Mouse (Mus musculus): ENCODE data around the gene Phlpp1. TPM values are rescaled to one million over a fixed set of nuclear protein-coding genes. Genes with fewer than 3 reads are reported as not detected.

Gene Phlpp1
- total and polyA plus RNA-seq, 3 experiments = 5.0 to 9.4 TPM; not detected in 1

- Histone ChIP-seq H3K9ac (ENCODE audit: control insufficient read depth, low read depth, low read length, poor library complexity, severe bottlenecking) (no peak overlapping the region), H3K27ac (ENCODE audit: control insufficient read depth, low read depth, low read length) (no peak overlapping the region), H3K9me3 (replicated peaks; ENCODE audit: insufficient read depth, low read length) (no peaks in the 10 kb centered on the region), H3K4me3 (ENCODE audit: control insufficient read depth in 1 of 2, insufficient read depth in 1 of 2, low read depth in 2 of 2, low read length in 2 of 2) (no peak overlapping the region), H3K36me3 (ENCODE audit: control insufficient read depth in 1 of 2, insufficient read depth in 2 of 2, low read length in 2 of 2) (peaks cover 0 to 6% of the 10 kb centered on the region in 2 experiments; a peak in 1 of 4 replicates), H3K4me1 (ENCODE audit: control insufficient read depth in 1 of 2, insufficient read depth in 2 of 2, low read length in 2 of 2) (peaks cover 0 to 11% of the 10 kb centered on the region in 2 experiments; a peak in 2 of 4 replicates), H3K27me3 (ENCODE audit: control insufficient read depth in 1 of 2, insufficient read depth in 2 of 2, low read length in 2 of 2) (no peaks in the 10 kb centered on the region), H3K79me2 (ENCODE audit: control insufficient read depth, insufficient read depth, low read length, poor library complexity) (no peaks in the 10 kb centered on the region)
- no peak for DNase-seq (ENCODE audit: low read depth, low spot score)
- no peak for TF ChIP-seq UBTF (IDR thresholded peaks at IDR 0.05; ENCODE audit: borderline replicate concordance, insufficient read depth, low read depth, low read length)
Measured at GRCm38 (mm10) chr1:106410858-106411257, 239.3 kb downstream of the Phlpp1 start.

GRCm38 (mm10) chr1:106425128-106425936, 253.8 kb downstream of the Phlpp1 start:
- H3K27me3 ChIP-seq (ENCODE audit: control insufficient read depth in 1 of 2, insufficient read depth in 2 of 2, low read length in 2 of 2) = no peaks in the 10 kb centered on the region; a peak in 1 of 4 replicates
- TF ChIP-seq BHLHE40 (IDR thresholded peaks at IDR 0.05; ENCODE audit: borderline replicate concordance, low read depth, low read length) = peak; percentile 41; the same call in 1 of the 2 replicates
- TF ChIP-seq GABPA (IDR thresholded peaks at IDR 0.05; ENCODE audit: low read depth, low read length) = no peak
- TF ChIP-seq MAFK (IDR thresholded peaks at IDR 0.05; ENCODE audit: borderline replicate concordance, low read depth, low read length) = 0 out of 2 replicates have a peak, but pooled peaks have one; percentile 14
- TF ChIP-seq E2F4 (IDR thresholded peaks at IDR 0.05; ENCODE audit: borderline replicate concordance, low read depth, low read length) = no peak
- TF ChIP-seq SMC3 (IDR thresholded peaks at IDR 0.05; ENCODE audit: low read depth, low read length) = peak; percentile 97
- TF ChIP-seq SIN3A (IDR thresholded peaks at IDR 0.05; ENCODE audit: low read length) = peak; percentile 16; the same call in 1 of the 2 replicates
- TF ChIP-seq RCOR1 (IDR thresholded peaks at IDR 0.05; ENCODE audit: low read depth, low read length) = no peak
- TF ChIP-seq CTCF (IDR thresholded peaks at IDR 0.05 in 2 of 3, conservative IDR thresholded peaks at IDR 0.05 in 1 of 3; ENCODE audit: control insufficient read depth in 1 of 3, insufficient read depth in 1 of 3, low read depth in 2 of 3, low read length in 3 of 3, poor library complexity in 1 of 3, severe bottlenecking in 1 of 3) = peak; percentile 76 to 99 (median 95)
- TF ChIP-seq GATA1 (IDR thresholded peaks at IDR 0.05; ENCODE audit: low read depth, low read length) = no peak
- peak; percentile 100 for TF ChIP-seq RAD21 (IDR thresholded peaks at IDR 0.05; ENCODE audit: low read depth, low read length)
- TF ChIP-seq USF2 (IDR thresholded peaks at IDR 0.05; ENCODE audit: borderline replicate concordance in 1 of 2, insufficient read depth in 1 of 2, low read depth in 1 of 2, low read length in 2 of 2) = no peak
- TF ChIP-seq JUND (IDR thresholded peaks at IDR 0.05; ENCODE audit: low read depth, low read length) = no peak; the same call in 1 of the 2 replicates
- peak; percentile 99 for TF ChIP-seq ZC3H11A (IDR thresholded peaks at IDR 0.05; ENCODE audit: low read depth, low read length)
- TF ChIP-seq TBP (IDR thresholded peaks at IDR 0.05; ENCODE audit: low read depth, low read length) = 0 out of 2 replicates have a peak, but pooled peaks have one; percentile 10
- TF ChIP-seq ETS1 (IDR thresholded peaks at IDR 0.05; ENCODE audit: low read depth, low read length) = 0 out of 2 replicates have a peak, but pooled peaks have one; percentile 9
- peak; percentile 49; the same call in 1 of the 2 replicates for TF ChIP-seq ZNF384 (IDR thresholded peaks at IDR 0.05; ENCODE audit: low read depth, low read length)
- 0 out of 2 replicates have a peak, but pooled peaks have one; percentile 19 for TF ChIP-seq KAT2A (conservative IDR thresholded peaks at IDR 0.05; ENCODE audit: low read depth, low read length)
- no peaks in the 10 kb centered on the region for H3K79me2 ChIP-seq (ENCODE audit: control insufficient read depth, insufficient read depth, low read length, poor library complexity)
- 0 out of 4 replicates have a peak, but pooled peaks cover 0 to 3% of the 10 kb centered on the region in 2 experiments for H3K4me1 ChIP-seq (ENCODE audit: control insufficient read depth in 1 of 2, insufficient read depth in 2 of 2, low read length in 2 of 2)
- H3K9ac ChIP-seq (ENCODE audit: control insufficient read depth, low read depth, low read length, poor library complexity, severe bottlenecking) = 0 out of 2 replicates have a peak overlapping the region, but pooled peaks have one; percentile 2
- peak overlapping the region; percentile 1; a peak in 2 of 4 replicates for H3K4me3 ChIP-seq (ENCODE audit: control insufficient read depth in 1 of 2, insufficient read depth in 1 of 2, low read depth in 2 of 2, low read length in 2 of 2)
- no peak overlapping the region for H3K27ac ChIP-seq (ENCODE audit: control insufficient read depth, low read depth, low read length)
- DNase-seq (ENCODE audit: low read depth, low spot score) = peak; percentile 86
- no peaks in the 10 kb centered on the region for H3K9me3 ChIP-seq (replicated peaks; ENCODE audit: insufficient read depth, low read length)
- no peaks in the 10 kb centered on the region for H3K36me3 ChIP-seq (ENCODE audit: control insufficient read depth in 1 of 2, insufficient read depth in 2 of 2, low read length in 2 of 2)

All from MEL (cell line).